Mouse (Mus musculus) liver, embryonic 14.5 days (tissue): ENCODE results near the gene Mdk.

ENCODE experiments used
- CTCF ChIP-seq: IDR thresholded peaks from 2 replicates; pipeline ENCODE4 v1.5.1; 2016; ENCODE audit warnings: antibody characterized with exemption, low read depth, control low read depth
- EP300 ChIP-seq: IDR thresholded peaks from 2 replicates; pipeline ENCODE4 v1.6.1; 2016; ENCODE audit warnings: antibody characterized with exemption, low read depth

DNA sequence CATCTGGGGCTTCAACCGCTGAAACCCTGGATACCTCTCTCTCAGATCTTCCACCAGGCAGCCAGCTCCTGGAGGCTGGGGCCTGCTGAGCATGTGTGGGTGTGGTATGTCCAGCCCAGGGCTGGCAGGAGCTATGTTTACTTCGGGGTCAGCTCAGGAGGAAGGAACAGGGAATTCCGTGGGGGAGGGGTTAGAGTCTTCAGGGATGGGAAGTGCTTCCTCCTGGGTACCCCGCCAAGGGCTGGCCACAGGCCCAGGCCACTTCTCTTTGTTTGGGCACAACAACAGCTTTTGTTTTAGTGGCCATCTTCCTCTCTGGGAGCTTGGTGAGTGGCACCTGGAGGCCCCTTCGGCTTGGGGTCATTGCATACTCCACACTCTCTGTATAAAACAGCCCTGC is 21.7 kb upstream of the Mdk start:
- TF ChIP-seq CTCF = no peak
- TF ChIP-seq EP300 = no peak
